Mouse (Mus musculus) central nervous system, embryonic 14 days (tissue): ENCODE data around the gene Olfr1094. TPM values are rescaled to one million over a fixed set of nuclear protein-coding genes. Genes with fewer than 3 reads are reported as not detected.

ENCODE experiments used
- polyA plus RNA-seq: library from polyadenylated mRNA; depleted of rRNA; stranded (reverse); fragments of >200 nt; gene quantifications from 2 replicates; pipeline ENCODE4 v1.2.3, GENCODE M21; 2012; rRNA removed

Gene Olfr1094
- polyA plus RNA-seq, result not detected in 2 replicates

GRCm38 (mm10) chr2:86824363-86824762 lies at the start of gene Olfr1094:
Gene Olfr1094, plus strand, starts transcription at chr2:86824663.

GRCm38 (mm10) chr2:86782179-86782578 lies 42.3 kb upstream of the Olfr1094 start, which contains the start of gene Olfr1093:
Gene Olfr1093, plus strand, starts transcription at chr2:86782479.

GRCm38 (mm10) chr2:86809918-86810317 lies 14.5 kb upstream of the Olfr1094 start, which contains the start of gene Olfr141:
Gene Olfr141, minus strand, starts transcription at chr2:86810018.

GRCm38 (mm10) chr2:86851596-86851995 lies 27.1 kb downstream of the Olfr1094 start, which contains the start of gene Olfr1095:
Gene Olfr1095, minus strand, starts transcription at chr2:86851696.

GRCm38 (mm10) chr2:86874702-86875101 lies 50.2 kb downstream of the Olfr1094 start, which contains the start of gene Gm13723:
Gene Gm13723, minus strand, starts transcription at chr2:86874802.

Other genes with a start within 250 kb of the Olfr1094 start
- gene Olfr1082, start 225.7 kb upstream of the Olfr1094 start, polyA plus RNA-seq, result not detected in 2 replicates
- not detected in 2 replicates for gene Olfr1084, start 184.9 kb upstream of the Olfr1094 start, polyA plus RNA-seq
- not detected in 2 replicates for gene Olfr1085, start 162.6 kb upstream of the Olfr1094 start, polyA plus RNA-seq
- gene Olfr1086, start 144.6 kb upstream of the Olfr1094 start, polyA plus RNA-seq, result not detected in 2 replicates
- not detected in 2 replicates for gene Olfr1087, start 126.3 kb upstream of the Olfr1094 start, polyA plus RNA-seq
- gene Olfr1089, start 91.0 kb upstream of the Olfr1094 start, polyA plus RNA-seq, result not detected in 2 replicates
- not detected in 2 replicates for gene Olfr1090, start 65.7 kb upstream of the Olfr1094 start, polyA plus RNA-seq
- not detected in 2 replicates for gene Olfr1093, start 42.2 kb upstream of the Olfr1094 start, polyA plus RNA-seq
- not detected in 2 replicates for gene Olfr141, start 14.6 kb upstream of the Olfr1094 start, polyA plus RNA-seq
- not detected in 2 replicates for gene Olfr1095, start 27.0 kb downstream of the Olfr1094 start, polyA plus RNA-seq
- gene Gm13723, start 50.1 kb downstream of the Olfr1094 start, polyA plus RNA-seq, result not detected in 2 replicates
- gene Olfr1097, start 67.6 kb downstream of the Olfr1094 start, polyA plus RNA-seq, result not detected in 2 replicates
- not detected in 2 replicates for gene Olfr1098, start 99.9 kb downstream of the Olfr1094 start, polyA plus RNA-seq
- gene Olfr1099, start 136.0 kb downstream of the Olfr1094 start, polyA plus RNA-seq, result not detected in 2 replicates
- gene Olfr1100, start 155.3 kb downstream of the Olfr1094 start, polyA plus RNA-seq, result not detected in 2 replicates
- gene Olfr1101, start 166.6 kb downstream of the Olfr1094 start, polyA plus RNA-seq, result not detected in 2 replicates
- not detected in 2 replicates for gene Olfr1102, start 173.7 kb downstream of the Olfr1094 start, polyA plus RNA-seq
- gene Olfr1104, start 202.4 kb downstream of the Olfr1094 start, polyA plus RNA-seq, result not detected in 2 replicates
- not detected in 2 replicates for gene Olfr1105, start 211.9 kb downstream of the Olfr1094 start, polyA plus RNA-seq
- gene Olfr1106, start 227.6 kb downstream of the Olfr1094 start, polyA plus RNA-seq, result not detected in 2 replicates